Comparison of ENCODE assay signal across 9 mouse cellular contexts in the genomic region with DNA sequence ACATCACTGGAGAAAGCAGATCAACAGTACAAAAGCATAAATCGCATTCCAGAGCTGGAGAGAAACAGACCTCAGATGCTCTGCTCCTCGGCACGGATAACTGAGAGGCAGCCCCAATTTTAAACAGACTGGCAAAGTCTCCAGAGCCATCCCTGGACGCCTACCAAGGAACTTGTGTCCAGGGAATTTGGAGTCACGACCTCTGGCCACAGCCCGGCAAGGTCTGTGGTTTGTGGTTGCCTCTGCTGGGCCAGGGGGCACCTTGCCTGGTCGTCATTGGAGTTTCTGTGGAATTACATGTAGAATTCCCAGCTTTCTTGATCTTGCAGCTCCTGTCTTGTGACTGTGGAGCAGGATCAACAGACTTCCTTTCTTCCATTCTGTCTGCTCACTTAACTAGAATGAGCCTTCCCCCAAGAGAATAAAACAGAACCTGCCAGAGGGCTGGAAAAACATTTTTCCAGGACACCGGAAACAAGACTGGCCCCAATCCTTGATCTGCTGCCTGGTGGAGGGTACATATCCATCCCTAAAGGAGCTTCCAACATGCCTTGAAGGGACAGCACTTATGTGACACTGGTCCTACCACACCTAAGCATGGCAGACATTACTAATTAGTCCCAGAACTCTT. TPM values are rescaled to one million over a fixed set of nuclear protein-coding genes. Genes with fewer than 3 reads are reported as not detected.
DNase-seq lines count a peak whose midpoint lies in the region; ATAC-seq lines count a peak whose summit lies in the region.
"Had no signal": no experiment of that assay in that cellular context is flagged by ENCODE, and none has a peak within 500 bp of the region (broad histone marks: within the 10 kb centered on the region; RNA-seq: fewer than 3 reads in every experiment).

No protein-coding gene starts in this region.

- no peak overlapping the region for H3K4me3 ChIP-seq in neural tube, embryonic 13.5 days

- intact Hi-C loops in heart, postnatal 10 days (cut with DNase I), result no loop called here

- WGBS in neural tube, embryonic 13.5 days, result 67% methylated on average over 8 of the region's 8 CpGs

- DNase-seq in heart, adult 11 months, result peak; percentile 92
- DNase-seq in heart, postnatal 10 days, result no peak
- no peak for DNase-seq in neural tube, embryonic 10.5 days (ENCODE audit: extremely low spot score, low spot score)
- peak; percentile 43 for DNase-seq in kidney, postnatal 10 days
- no peak for DNase-seq in cerebellum, postnatal 14 days
- no peak for DNase-seq in adrenal gland, adult 8-10 months
- DNase-seq in adrenal gland, postnatal 36 days, result no peak
- DNase-seq: cerebellum, postnatal 25 days had no signal

- H3K27ac ChIP-seq in neural tube, embryonic 13.5 days (replicated peaks), result peak overlapping the region; percentile 28; the same call in 1 of the 2 replicates

- no peaks in the 10 kb centered on the region for H3K27me3 ChIP-seq in neural tube, embryonic 13.5 days

- H3K4me1 ChIP-seq in neural tube, embryonic 13.5 days (replicated peaks), result peaks cover 39% of the 10 kb centered on the region

- ATAC-seq in neural tube, embryonic 13.5 days (ENCODE audit: low read depth), result no peak

- 0 out of 2 replicates have a peak overlapping the region, but pooled peaks have one; percentile 47 for H3K9ac ChIP-seq in neural tube, embryonic 13.5 days

- no peak overlapping the region for H3K4me2 ChIP-seq in neural tube, embryonic 13.5 days

- no peaks in the 10 kb centered on the region for H3K9me3 ChIP-seq in neural tube, embryonic 13.5 days

- no peaks in the 10 kb centered on the region for H3K36me3 ChIP-seq in neural tube, embryonic 13.5 days

RNA-seq across cellular contexts. Expression of a gene that starts 19.1 kb away (rescaled TPM):
- 10 to 100 TPM; 15.7 to 22.1 TPM for total RNA-seq in heart, postnatal 10 days (2021)
- 3.3 TPM in 2 replicates for polyA plus RNA-seq in neural tube, embryonic 13.5 days (2015; fragmentation: Nextera tagmentation; extraction: Ambion mirVana)
- 10 to 100 TPM; 15.5 to 22.7 (median 18.1) TPM for total RNA-seq in adrenal gland, adult 8-10 months (2022)
- 10 to 100 TPM in 1 of 2 experiments, 1 to 10 TPM in 1; 10.0 to 13.7 TPM for total RNA-seq in adrenal gland, postnatal 36 days (2021)

Comparison
In these comparisons a context has a peak if more than half of its experiments do, and no peak if none do; other contexts are left out.
1. DNase-seq: peak in heart, adult 11 months (single experiment) and kidney, postnatal 10 days (single experiment); none in heart, postnatal 10 days (0 of 2), neural tube, embryonic 10.5 days (single experiment), cerebellum, postnatal 14 days (0 of 2), adrenal gland, adult 8-10 months (single experiment) and adrenal gland, postnatal 36 days (0 of 2).